Comparison of ENCODE assay signal across 8 mouse cellular contexts in genomic region chr4:116788956-116789355, GRCm38 (mm10). TPM values are rescaled to one million over a fixed set of nuclear protein-coding genes. Genes with fewer than 3 reads are reported as not detected.
A peak's percentile ranks its signal among the peaks of the same experiment; 100 is the strongest.
DNase-seq lines count a peak whose midpoint lies in the region; ATAC-seq and TF ChIP-seq lines count a peak whose summit lies in the region.

No protein-coding gene starts in this region.

- no peak overlapping the region for H3K27ac ChIP-seq in heart, embryonic 10.5 days
- no peak overlapping the region for H3K27ac ChIP-seq in forebrain, postnatal 0 days (ENCODE audit: low read depth, low read length)

- no peak overlapping the region for H3K4me2 ChIP-seq in forebrain, postnatal 0 days (ENCODE audit: low read depth)

- H3K4me3 ChIP-seq in heart, embryonic 10.5 days, result no peak overlapping the region
- no peak overlapping the region for H3K4me3 ChIP-seq in forebrain, postnatal 0 days (ENCODE audit: low read depth, low read length)

- DNase-seq in heart, adult 11 months, result peak; percentile 91
- no peak for DNase-seq in heart, embryonic 10.5 days (ENCODE audit: low spot score)
- DNase-seq in cerebellum, adult 18-20 months, result peak; percentile 86 to 87
- peak; percentile 90 for DNase-seq in forebrain, postnatal 0 days
- peak; percentile 59 to 95 for DNase-seq in left cerebral cortex, adult 9 months (ENCODE audit: low spot score in 2 of 2)
- DNase-seq in right cerebral cortex, postnatal 10 days (ENCODE audit: low spot score in 2 of 2), result peak; percentile 87 to 89

- ATAC-seq in forebrain, postnatal 0 days, result peak; percentile 55
- peak; percentile 90 for ATAC-seq in inflammation-experienced regulatory T-cells, adult 6 months
- ATAC-seq in megakaryocyte progenitor cell, adult 5-6 weeks (replicated peaks; ENCODE audit: poor library complexity), result peak; percentile 78

- no peak overlapping the region for H3K9ac ChIP-seq in forebrain, postnatal 0 days

- H3K4me1 ChIP-seq in heart, embryonic 10.5 days, result no peaks in the 10 kb centered on the region
- H3K4me1 ChIP-seq in forebrain, postnatal 0 days (ENCODE audit: insufficient read depth), result no peaks in the 10 kb centered on the region

- H3K9me3 ChIP-seq in heart, embryonic 10.5 days, result no peaks in the 10 kb centered on the region
- no peaks in the 10 kb centered on the region for H3K9me3 ChIP-seq in forebrain, postnatal 0 days (ENCODE audit: low read length)

- 13% methylated on average over 3 of the region's 3 CpGs for WGBS in heart, embryonic 10.5 days
- 9% methylated on average over 3 of the region's 3 CpGs for WGBS in forebrain, postnatal 0 days

- no peaks in the 10 kb centered on the region for H3K36me3 ChIP-seq in heart, embryonic 10.5 days
- no peaks in the 10 kb centered on the region for H3K36me3 ChIP-seq in forebrain, postnatal 0 days (ENCODE audit: insufficient read depth)

- no peaks in the 10 kb centered on the region for H3K27me3 ChIP-seq in heart, embryonic 10.5 days (ENCODE audit: insufficient read depth, poor library complexity, severe bottlenecking)
- H3K27me3 ChIP-seq in forebrain, postnatal 0 days (ENCODE audit: insufficient read depth, low read length), result no peaks in the 10 kb centered on the region

- peak; percentile 89 for TF ChIP-seq CTCF in forebrain, postnatal 0 days (IDR thresholded peaks at IDR 0.05; ENCODE audit: low read depth)

RNA-seq across cellular contexts. Expression of gene Toe1, which starts 18.5 kb away (rescaled TPM):
- polyA plus RNA-seq in heart, embryonic 10.5 days (2016; fragmentation: Nextera tagmentation; extraction: Ambion mirVana), result 24.5 and 29.4 TPM in 2 replicates
- total RNA-seq in forebrain, postnatal 0 days (2014; rRNA removed), result 34.2 and 39.9 TPM in 2 replicates
- 20.2 and 23.2 TPM in 2 replicates for polyA plus RNA-seq in forebrain, postnatal 0 days (2015; fragmentation: Nextera tagmentation; extraction: Ambion mirVana)
- polyA plus RNA-seq in inflammation-experienced regulatory T-cells, adult 6 months (2017; shearing (Covaris generic)), result 10 to 100 TPM; 25.5 to 32.7 (median 29.7) TPM
- 17.4 and 18.2 TPM in 2 replicates for total RNA-seq in megakaryocyte progenitor cell, adult 5-6 weeks (2015)
- 33.9 and 42.0 TPM in 2 replicates for total RNA-seq in megakaryocyte progenitor cell, adult 5-6 weeks (2017)

RNA-seq across cellular contexts. Expression of gene Mutyh, which starts 18.6 kb away (rescaled TPM):
- polyA plus RNA-seq in heart, embryonic 10.5 days (2016; fragmentation: Nextera tagmentation; extraction: Ambion mirVana), result 13.9 and 19.4 TPM in 2 replicates
- total RNA-seq in forebrain, postnatal 0 days (2014; rRNA removed), result 12.9 and 13.6 TPM in 2 replicates
- polyA plus RNA-seq in forebrain, postnatal 0 days (2015; fragmentation: Nextera tagmentation; extraction: Ambion mirVana), result 3.2 and 4.7 TPM in 2 replicates
- 10 to 100 TPM in 2 of 3 experiments, 1 to 10 TPM in 1; 9.9 to 16.6 (median 15.1) TPM for polyA plus RNA-seq in inflammation-experienced regulatory T-cells, adult 6 months (2017; shearing (Covaris generic))
- total RNA-seq in megakaryocyte progenitor cell, adult 5-6 weeks (2015), result 10.7 and 13.3 TPM in 2 replicates
- total RNA-seq in megakaryocyte progenitor cell, adult 5-6 weeks (2017), result 5.2 and 8.4 TPM in 2 replicates

RNA-seq across cellular contexts. Expression of gene Hpdl, which starts 32.6 kb away (rescaled TPM):
- 0.73 and 1.3 TPM in 2 replicates for polyA plus RNA-seq in heart, embryonic 10.5 days (2016; fragmentation: Nextera tagmentation; extraction: Ambion mirVana)
- 0.38 and 0.43 TPM in 2 replicates for total RNA-seq in forebrain, postnatal 0 days (2014; rRNA removed)
- polyA plus RNA-seq in forebrain, postnatal 0 days (2015; fragmentation: Nextera tagmentation; extraction: Ambion mirVana), result 0.74 and 0.78 TPM in 2 replicates
- under 1 TPM in 2 of 3 experiments, not detected in 1; 0.32 to 0.74 TPM for polyA plus RNA-seq in inflammation-experienced regulatory T-cells, adult 6 months (2017; shearing (Covaris generic))
- total RNA-seq in megakaryocyte progenitor cell, adult 5-6 weeks (2015), result 0.10 TPM in 1 of 2 replicates, not detected in the other
- total RNA-seq in megakaryocyte progenitor cell, adult 5-6 weeks (2017), result 0.27 TPM in 1 of 2 replicates, not detected in the other
